Mouse (Mus musculus) urinary bladder, postnatal 10 days (tissue): Measurements from ENCODE around the gene Trak1.

Experiments used
- DNase-seq: peaks from one replicate; pipeline ENCODE4 v3.0.0; 2022; ENCODE audit warnings: low spot score

Gene Trak1

GRCm38 (mm10) chr9:121297171-121298064 is at the start of gene Trak1:
TSS of gene Trak1 (plus strand) at chr9:121297502.
- no peak for DNase-seq

DNA sequence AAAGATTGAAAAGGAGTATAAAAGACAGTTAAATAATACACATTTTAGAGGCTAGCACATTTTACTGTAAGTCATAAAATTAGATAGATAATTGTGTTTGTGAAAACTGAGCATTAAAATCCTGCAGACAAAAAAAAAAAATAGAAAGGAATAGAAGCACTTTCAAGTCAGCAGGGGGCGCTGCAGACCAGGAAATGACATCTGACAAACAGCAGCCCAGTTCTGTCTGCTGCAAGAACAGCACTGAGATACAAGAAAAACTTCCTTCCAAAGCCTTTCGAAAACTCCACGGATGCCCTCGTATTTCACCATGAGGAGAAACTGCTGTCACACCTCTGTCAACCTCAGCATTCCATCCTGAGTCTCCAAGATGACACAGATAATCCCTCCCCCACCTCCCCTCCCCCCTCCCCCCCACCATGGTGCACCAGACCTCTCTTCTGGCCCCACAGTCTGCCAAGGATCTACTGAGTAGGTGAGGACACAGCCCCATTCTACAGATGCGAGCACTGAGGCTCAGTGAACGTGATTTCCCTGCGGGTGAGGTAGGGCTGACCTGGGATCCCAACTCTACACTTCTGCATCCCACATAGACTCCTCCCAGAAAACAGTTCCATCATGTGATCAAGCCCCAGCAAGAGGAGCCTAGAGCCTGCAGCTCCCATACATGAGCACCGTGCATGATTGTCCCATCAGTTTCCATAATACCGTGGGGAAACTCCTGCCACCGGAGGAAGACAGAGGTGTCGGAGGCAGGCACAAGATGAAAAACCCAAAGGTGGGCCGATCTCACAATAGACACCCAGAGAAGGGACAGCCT is 49.1 kb upstream of the Trak1 start:
- peak; percentile 63 for DNase-seq

GRCm38 (mm10) chr9:121249805-121250204 is 47.5 kb upstream of the Trak1 start:
- DNase-seq, result peak; percentile 8

DNA sequence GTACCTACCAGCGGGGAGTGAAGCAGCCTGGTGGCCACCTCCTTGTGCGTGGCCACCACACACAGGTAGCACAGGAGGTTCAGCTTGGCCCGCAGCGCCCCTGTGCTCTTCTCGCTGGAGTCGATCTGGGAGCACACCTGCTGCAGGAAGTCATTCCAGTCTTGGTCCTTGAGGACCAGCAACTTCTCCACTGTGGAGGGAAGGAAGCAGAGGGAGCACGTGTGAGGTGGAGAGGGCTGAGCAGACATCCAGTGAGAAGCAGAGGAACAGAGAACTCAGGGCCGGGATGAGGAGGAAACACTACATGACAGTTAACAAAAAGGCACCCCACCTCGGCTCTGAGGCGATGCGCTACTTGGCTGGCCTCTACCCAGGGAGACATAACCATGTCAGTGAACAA is 46.4 kb upstream of the Trak1 start:
- peak; percentile 5 for DNase-seq

DNA sequence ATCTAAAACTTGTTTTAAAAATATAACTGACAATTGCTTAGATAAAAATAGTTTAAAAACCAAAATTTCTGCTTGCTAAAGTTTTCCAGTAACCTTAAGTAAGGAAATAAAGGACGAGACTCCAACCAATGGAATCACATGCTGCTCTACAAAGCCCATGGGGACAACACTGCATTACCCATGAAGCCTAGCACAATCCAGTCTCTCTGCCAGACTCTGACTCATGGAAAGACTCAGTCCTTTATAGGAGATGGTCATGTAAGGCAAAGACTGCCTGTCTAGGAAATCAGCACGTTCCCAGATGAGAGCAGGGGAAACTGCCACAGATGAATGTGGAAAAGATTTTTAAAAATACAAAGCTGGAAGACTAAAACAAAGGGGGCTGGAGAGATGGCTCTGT is 43.3 kb upstream of the Trak1 start:
- DNase-seq, result peak; percentile 7

DNA sequence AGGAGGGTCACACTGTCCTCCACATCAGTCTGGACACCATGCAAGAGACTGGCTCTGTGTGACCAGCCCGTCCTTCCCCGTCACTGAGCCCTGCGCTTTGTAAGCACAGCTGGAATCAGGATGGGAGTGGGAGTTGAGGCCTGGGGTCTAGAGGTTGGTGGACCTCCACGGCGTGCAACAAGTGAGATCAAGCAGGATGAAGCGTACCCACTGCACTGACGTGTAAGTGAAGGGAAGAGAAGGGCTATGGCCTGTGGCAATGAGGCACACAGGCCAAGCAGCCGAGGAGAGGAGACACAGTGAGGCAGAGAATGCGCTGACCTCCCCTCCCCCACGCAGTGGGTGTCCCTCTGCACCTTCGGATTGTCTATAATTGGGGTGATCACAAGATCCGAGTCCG is 42.5 kb upstream of the Trak1 start:
- peak; percentile 7 for DNase-seq

DNA sequence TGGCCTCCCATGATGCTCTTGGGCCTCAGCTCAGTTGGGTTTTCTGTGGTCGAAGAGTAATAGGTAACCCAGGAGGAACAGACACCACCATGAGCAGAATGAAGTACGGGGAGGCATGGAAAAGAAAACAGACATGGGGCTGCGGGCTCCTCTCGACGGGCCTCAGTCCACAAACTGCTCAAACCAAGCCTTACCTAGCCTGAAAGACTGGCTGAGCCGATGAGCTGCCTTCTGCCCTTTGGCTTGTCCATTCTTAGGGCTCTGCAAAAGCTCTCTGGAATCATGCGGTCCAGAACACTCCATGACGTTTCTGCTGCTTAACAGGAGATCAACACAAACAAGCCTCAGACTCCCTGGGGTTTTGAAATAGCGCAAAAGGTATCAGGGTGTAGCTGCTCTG is 40.2 kb upstream of the Trak1 start:
- peak; percentile 7 for DNase-seq

DNA sequence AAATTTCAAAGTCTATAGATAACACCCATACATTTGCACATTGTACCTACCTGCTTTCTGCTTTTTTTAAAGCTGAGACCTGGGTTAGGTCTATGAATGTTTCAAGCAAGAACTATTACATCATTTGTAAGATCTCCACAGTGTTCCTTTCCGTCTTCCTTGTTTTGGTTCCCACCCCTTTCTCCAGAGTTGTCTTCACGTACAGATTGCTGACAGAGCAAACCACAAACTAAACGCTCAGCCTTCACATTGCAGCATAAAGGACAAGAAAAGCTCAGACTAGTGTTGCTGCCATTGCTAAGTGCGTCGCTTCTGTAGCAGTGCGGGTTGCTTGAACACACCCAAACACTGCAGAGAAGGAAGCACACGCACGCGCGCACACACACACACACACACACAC is 32.0 kb upstream of the Trak1 start:
- DNase-seq, result no peak

DNA sequence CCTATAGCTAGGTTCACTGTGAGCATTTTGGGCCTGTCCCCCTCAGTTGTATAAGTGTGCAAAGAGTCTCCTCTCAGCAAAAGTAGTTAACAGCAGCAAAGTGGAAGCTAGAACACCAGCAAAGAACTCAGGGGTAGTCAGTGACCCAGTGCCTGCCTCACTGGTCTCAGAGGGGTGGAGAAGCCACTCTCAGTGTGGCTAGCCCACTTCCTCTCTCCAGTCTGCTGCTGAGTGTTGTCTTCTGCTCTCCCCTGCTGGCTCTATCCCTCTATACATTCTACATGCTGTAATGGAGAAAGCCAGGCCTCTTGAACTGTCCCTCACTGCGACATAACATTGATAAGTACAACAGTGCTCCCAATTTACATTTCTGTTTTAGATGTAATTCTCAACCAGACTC is 26.2 kb upstream of the Trak1 start:
- no peak for DNase-seq

GRCm38 (mm10) chr9:121271561-121271960 is 25.7 kb upstream of the Trak1 start:
- DNase-seq, result no peak

GRCm38 (mm10) chr9:121276745-121277117 is 20.6 kb upstream of the Trak1 start:
- DNase-seq, result no peak

DNA sequence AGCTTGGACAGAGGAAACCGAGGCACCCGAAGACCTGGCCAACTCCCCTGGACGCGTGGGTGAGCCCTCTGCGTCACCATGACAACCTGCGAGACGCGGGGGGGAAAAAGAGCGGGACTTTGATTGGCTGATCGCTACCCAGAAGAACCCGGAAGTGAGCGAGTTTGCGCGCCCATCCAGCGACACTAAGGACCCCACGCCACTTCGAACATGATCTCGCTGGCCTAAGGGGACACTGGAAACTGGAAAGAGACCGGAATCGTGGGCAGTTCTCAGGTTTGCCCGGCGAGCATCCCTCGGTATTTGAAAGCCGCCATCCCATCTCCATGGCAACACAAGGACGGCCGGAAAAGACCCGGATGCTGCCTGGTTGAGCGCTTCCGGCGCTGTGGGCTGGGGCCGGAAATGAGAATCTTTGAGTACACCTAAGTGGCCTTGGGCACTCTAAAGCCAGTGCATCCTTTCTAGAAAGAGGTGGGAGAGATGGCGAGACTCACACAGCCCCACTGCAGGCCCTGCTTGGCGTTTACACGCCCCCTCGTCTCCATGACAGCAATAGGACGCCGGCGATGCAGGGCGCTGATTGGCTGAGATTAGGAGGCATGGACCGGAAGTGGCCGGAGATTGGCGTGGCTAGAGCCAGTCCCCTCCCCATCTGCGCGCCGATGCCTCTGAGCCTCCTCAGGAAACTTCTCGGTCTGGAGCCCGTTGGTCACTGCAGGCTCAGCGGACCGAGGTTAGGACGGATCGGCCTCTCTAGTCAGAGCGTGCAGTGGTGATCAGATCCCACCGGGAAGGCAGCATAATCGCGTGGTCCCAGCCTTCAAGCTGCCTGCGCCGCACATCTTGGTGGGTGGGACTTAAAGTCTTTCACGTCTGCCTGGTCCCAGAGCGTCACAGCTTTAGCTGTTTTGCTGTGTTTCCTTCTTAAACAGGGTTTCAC is 19.9 kb upstream of the Trak1 start, which contains the start of gene Ulk4:
Ulk4 (minus strand) TSS at position 80 of the 943 bp plus-strand sequence.
- DNase-seq, result peak; percentile 62

- DNase-seq, result no peak
Measured at GRCm38 (mm10) chr9:121279216-121279615, 18.1 kb upstream of the Trak1 start.

- no peak for DNase-seq
Measured at GRCm38 (mm10) chr9:121281891-121282290, 15.4 kb upstream of the Trak1 start.

- no peak for DNase-seq
Measured at GRCm38 (mm10) chr9:121283620-121284185, 13.6 kb upstream of the Trak1 start.

GRCm38 (mm10) chr9:121284422-121284821 is 12.9 kb upstream of the Trak1 start:
- no peak for DNase-seq

- DNase-seq, result no peak
Measured at GRCm38 (mm10) chr9:121285341-121286324, 11.7 kb upstream of the Trak1 start.

DNA sequence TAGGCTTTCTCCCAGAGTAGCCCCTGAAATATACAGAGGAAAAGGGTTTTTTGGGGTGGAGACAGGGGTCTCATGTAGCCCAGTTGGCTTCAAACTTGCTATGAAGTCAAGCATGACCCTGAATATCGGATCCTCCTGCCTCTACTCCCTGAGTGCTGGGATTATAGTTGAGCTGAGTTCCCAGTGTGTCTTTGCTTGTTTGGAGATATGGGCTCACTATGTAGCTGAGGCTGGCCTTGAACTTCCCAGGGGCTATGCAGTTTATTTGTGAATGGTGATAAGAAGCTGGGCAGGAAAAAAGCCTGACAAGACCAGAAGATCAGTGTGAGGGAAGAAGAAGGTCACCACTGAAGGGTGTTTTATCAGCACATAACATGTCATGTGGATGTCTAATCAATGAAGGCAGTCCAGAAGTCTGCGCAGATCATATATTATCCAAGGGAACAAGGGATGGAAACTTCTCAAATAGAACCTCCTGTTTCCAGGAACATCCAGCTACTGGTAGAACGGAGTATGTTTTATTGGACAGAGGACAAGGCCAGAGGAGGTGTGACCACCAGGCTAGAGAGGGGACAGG is 10.9 kb upstream of the Trak1 start:
- no peak for DNase-seq

DNA sequence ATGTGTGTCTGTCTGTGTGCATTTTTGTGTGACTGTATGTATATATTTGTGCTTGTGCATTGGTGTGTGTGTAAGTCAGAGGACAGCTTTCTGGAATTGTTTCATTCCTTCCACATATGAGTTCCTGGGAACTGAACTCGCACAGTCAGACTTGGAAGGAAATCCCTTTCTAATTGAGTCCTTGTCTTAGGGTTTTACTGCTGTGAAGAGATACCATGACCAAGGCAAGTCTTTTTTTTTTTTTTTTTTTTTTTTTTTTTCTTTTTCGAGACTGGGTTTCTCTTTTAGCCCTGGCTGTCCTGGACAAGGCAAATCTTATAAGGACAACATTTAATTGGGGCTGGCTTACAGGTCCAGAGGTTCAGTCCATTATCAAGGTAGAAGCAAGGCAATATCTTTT is 6.0 kb upstream of the Trak1 start:
- no peak for DNase-seq

DNA sequence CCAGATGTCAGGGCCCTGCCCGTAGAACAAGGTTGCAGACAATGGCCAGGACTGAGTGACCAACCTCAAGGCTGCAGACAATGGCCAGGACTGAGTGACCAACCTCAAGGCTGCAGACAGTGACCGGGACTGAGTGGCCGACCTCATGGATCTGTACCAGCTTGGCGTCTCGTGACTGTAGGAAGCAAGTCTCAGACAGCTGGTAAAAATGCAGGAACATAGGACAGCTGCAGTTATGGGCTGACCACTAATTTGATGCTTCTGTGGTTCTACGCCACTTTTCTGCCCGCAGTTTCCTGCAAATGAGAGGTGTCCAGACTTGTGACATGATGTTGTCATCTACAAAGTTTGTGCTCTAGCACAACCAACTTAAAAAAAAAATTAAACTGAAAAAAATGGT is 4.1 kb upstream of the Trak1 start:
- no peak for DNase-seq
